Mouse (Mus musculus): Measurements from ENCODE around the gene Lcn2. TPM values are rescaled to one million over a fixed set of nuclear protein-coding genes. Genes with fewer than 3 reads are reported as not detected.

Gene Lcn2
- total RNA-seq, 2 experiments from 2014 or later, result 2.0 to 2.9 TPM

DNA sequence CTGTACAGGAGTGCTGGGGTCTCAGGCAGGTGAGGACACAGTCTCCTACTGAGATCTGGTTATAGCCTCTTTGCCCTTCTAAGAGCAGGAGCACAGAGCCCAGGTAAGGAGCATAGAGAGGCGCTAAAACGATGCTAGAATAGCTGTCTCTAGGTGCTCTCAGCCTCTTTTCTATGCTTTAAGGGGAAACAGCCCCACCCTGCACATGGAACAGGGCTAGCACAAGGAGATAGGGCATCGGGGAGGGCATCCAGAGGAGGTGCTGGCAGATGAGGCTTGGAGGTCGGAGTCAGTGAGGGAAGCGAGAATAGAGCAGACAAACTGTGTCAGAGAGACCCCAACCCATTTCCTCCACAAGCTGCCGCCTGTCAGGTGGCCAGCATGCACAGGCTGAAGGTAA is 41.0 kb downstream of the Lcn2 start:
- no peak for DNase-seq (ENCODE audit: low spot score in 2 of 2)

DNA sequence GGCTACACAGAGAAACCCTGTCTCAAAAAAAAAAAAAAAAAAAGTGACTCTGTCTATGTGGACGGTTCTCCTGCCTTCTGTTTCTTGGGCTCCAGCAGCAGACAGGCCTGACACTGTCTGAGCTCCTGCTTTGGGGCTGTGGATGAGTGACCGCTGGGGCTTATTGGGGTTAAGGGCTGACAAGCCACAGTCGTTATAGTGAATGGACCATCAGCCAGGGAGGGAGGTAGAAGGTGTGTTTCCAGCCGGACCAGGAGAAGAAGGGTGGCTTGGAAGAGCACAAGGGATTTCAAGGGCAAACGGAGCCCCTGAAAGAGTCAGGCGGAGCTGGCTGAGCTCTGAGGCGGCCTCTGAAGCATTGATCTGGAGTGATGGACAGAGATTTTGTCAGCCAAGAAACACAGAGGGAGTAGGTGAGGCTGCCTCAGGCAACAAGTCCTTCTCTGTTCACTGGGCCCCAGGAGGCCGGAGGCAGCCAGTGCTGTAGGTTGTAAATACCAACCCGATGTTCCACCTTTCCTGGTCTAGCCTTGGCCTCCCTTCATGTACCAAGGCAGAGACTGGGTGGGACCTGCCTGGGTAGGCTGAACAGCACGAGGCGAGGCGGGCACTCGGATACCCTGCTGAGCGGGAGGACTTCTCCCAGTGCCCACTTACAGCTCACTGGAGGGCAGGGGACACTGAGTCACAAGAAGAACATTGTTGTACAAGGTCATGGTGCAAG is 43.3 kb downstream of the Lcn2 start:
- no peak for DNase-seq (ENCODE audit: low spot score in 2 of 2)

DNA sequence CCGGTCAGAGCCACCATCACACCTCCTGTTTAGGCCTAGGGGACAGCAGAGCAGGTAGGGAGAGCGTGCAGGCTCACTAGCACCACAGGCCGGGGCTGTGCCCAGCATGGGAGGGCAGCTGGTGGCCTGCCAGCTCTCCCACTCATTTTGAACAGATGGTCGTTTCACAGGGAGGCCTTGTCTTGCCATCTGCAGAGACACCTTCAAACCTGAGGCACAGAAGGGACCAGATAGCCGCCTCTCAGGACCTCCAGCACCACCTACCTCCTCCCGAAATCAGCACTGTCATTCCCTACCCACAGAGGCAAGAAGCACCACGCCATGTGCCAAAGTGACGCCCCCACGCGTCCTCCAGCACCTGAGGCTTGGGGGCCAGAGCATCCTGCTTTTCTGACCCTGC is 44.0 kb downstream of the Lcn2 start:
- DNase-seq (ENCODE audit: low spot score in 2 of 2), result peak in 1 of 2 experiments; percentile 37

DNA sequence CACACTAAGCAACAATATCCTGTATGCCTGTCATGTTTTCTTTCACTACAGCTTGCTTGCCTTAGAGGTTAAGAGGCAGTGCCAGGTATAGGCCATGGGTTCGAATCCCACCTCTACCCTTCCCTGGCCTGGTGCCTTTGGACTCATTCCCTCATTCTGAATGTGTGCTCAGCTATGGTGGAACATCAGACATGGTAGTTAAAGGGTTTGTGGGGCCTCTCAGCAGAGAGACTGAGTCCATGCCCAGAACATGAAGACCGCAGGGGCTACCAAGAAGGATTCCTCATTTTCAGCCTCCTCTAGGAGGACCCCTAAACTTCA is 44.7 kb downstream of the Lcn2 start:
- DNase-seq (ENCODE audit: low spot score in 2 of 2), result no peak

DNA sequence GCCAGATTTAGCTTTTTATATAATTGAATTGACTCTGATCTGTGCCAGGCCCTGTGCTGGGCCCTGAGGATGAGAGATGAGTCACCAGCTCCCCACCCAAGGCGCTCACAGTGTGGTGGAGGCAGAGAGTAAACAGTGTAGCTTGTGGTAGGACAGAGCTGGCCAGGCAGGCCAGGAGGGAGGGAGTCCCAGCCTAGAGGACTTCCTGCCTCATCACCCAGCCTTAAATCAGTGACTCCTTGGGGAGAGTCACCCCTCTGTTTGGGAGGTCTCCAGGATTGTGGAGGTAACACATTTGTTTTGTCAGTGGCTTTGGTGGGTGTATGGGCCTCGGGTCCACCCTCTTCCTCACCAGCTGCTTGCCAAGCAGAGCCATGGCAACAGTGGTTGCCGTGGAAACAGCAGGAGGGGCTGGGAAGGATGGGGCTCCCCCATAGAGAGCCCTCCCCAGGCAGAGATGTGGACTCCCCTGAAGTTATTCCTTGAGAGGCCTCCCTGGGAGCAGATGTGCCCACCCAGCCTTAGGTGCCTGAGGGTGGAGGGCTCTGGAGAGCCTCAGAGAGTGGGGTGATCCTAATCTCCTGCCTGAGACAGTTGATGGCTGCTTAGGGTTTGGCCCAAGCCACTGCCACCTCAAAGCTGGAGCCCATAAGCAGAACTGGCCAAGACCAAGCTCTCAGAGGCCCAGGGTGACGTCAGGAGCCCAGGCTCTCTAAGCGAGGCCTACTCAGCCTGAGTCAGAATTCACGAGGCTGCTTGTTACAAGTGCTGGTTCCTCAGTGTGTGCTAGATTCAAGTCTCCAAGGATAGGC is 45.3 kb downstream of the Lcn2 start:
- DNase-seq (ENCODE audit: low spot score in 2 of 2), result peak in 1 of 2 experiments; percentile 46

DNA sequence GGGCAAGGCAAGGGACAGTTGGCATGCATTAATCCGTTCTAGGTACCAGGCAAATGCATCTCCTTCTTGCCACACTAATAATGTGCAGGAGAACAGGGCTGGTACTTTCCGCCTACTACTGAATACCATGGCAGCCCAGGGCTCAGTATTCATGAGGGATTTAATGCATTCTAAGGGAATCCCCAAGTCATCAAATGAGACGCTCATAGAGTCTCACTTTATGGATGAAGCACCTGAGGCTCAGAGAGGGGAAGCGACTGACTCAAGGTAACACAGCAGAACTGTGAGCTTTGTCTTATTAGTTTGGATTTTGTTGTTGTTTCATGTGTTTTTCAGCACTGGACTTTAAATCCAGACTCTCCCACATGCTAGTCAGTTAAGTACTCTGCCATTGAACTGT is 46.0 kb downstream of the Lcn2 start:
- no peak for DNase-seq (ENCODE audit: low spot score in 2 of 2)

DNA sequence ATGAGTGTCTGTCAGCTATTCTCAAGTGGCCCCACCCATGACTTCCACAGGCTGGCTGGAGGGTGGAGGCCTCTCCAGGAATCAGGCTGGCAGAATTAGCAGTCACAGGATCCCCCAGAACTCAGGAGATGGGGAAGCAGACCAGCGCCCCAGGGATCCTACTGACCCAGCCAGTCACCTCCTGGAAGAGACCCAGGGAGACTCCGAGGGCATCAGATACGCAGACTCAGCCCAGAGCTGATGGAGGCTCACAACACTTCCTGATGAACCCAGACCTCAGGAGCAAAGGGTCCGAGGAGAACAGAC is 46.5 kb downstream of the Lcn2 start:
- no peak for DNase-seq (ENCODE audit: low spot score in 2 of 2)

DNA sequence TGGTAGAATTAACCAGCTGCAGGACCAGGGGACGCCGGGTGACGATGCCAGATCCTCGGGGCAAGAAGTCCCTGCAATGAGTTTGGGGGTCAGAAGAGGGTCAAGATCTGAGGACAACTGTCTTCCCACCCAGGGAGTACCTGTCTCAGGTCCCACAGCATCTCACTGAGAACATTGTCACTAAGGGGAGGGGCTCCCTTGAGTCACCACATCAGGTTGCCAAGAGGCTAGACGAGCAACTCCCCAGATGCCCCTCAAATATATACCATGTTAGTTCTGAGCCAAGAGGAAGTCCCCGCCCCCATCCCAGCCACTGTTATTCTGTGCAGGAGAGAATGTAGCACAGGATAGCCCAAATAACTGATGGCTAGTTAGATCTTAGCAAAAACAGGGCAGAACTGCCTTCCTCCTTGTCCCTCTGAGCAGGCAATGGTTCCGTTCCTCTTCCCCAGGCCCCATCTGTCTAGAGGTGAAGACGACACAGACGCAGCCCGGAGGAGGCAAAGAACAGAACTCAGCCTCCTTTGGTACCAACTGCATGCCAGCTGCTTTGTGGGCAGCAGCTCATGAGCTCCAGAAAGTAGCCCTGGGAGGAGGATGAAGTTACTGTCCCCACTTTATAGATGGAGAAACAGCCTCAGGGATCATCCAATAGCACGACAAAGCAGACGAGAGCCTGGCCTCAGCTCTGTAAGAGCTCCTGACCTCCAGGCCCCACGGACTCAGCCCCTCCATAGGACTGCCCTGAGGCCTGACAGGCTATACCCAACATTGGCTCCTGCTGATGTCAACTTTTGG is 47.0 kb downstream of the Lcn2 start:
- DNase-seq (ENCODE audit: low spot score in 2 of 2), result no peak

DNA sequence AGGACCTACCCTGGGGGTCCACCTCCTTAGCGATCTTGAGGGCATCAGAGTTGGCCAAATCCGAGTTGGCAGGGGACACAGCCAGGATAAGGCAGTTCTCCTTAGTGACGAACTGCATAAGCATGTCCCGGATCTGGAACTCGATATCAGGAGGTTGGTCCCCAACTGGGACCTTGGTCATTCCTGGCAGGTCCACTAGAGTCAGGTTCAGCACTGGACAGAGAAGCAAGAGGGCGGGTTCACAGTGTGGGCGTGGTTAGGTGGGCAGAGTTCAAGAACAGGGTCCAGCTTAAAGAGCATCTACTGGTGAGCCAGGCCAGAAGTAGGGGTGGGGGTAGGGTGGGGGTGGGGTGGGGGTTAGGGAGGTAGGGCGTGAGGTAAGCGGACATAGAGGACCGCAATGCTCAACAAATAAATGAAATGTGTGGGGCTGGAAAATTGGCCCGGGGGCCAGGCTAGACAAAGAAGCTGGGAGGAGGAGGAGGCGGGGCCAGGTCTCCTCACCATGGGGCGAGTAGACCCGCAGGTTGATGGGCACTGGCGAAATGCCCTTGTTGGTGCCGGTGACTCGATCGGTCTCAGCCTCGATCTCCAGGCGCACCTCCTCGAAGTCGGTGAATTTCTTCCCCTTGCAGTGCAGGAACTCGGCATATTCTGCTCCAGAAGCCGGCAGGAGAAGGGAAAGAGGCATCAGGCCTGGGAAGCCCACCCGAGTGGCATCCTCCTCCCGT is 48.0 kb downstream of the Lcn2 start:
- DNase-seq (ENCODE audit: low spot score in 2 of 2), result no peak

DNA sequence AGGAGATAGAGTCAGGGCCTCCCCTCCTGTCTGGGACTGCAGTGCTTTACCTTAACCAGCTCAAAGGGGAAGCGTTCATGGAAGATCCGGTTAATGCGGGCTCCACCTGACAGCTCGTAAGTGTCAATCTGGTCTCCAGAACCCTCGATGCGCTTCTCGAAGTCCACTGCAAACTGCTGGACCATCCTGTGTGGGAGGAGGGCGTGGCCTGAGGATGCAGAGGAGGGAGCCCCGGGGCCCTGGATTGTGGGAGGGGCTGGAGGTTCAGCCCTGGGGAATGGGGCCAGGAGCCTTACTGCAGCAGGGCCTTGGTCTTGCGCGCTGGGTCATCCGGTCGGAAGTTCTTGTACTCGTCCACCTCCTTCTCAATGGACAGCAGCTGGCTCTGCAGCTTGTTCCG is 52.2 kb downstream of the Lcn2 start:
- no peak for DNase-seq (ENCODE audit: low spot score in 2 of 2)

Other genes starting within 250 kb of the Lcn2 start
- gene Prrc2b, start 237.2 kb downstream of the Lcn2 start, total RNA-seq (2021), result 100 to 1,000 TPM; 253 to 268 TPM
- 10 to 100 TPM; 22.4 to 23.6 TPM for gene Pomt1, start 151.7 kb downstream of the Lcn2 start, total RNA-seq (2021)
- gene Uck1, start 128.1 kb downstream of the Lcn2 start, total RNA-seq (2021), result 10 to 100 TPM; 55.5 to 59.2 TPM
- gene Golga2, start 100.9 kb downstream of the Lcn2 start, total RNA-seq (2021), result 10 to 100 TPM; 73.8 to 86.1 TPM
- gene Swi5, start 100.2 kb downstream of the Lcn2 start, total RNA-seq (2021), result 100 to 1,000 TPM; 210 to 223 TPM
- 10 to 100 TPM; 67.3 to 69.5 TPM for gene Ciz1, start 35.9 kb downstream of the Lcn2 start, total RNA-seq (2021)
- gene Dnm1, start 34.9 kb downstream of the Lcn2 start, total RNA-seq (2021), result 1,000 to 10,000 TPM; 1,139 to 1,143 TPM
- gene 1110008P14Rik, start 6.3 kb downstream of the Lcn2 start, total RNA-seq (2021), result 100 to 1,000 TPM; 181 to 189 TPM
- 10 to 100 TPM; 36.6 to 40.3 TPM for gene Ptges2, start 7.6 kb upstream of the Lcn2 start, total RNA-seq (2021)
- 1 to 10 TPM; 3.7 to 4.1 TPM for gene Naif1, start 62.2 kb upstream of the Lcn2 start, total RNA-seq (2021)
- 10 to 100 TPM; 45.5 to 50.3 TPM for gene Slc25a25, start 63.2 kb upstream of the Lcn2 start, total RNA-seq (2021)
- 10 to 100 TPM; 50.2 to 52.9 TPM for gene Fam102a, start 147.1 kb upstream of the Lcn2 start, total RNA-seq (2021)
- gene Dpm2, start 182.6 kb upstream of the Lcn2 start, total RNA-seq (2021), result 10 to 100 TPM; 78.8 to 90.1 TPM
- 1 to 10 TPM; 4.4 to 7.2 TPM for gene Pip5kl1, start 186.5 kb upstream of the Lcn2 start, total RNA-seq (2021)
- under 1 TPM; 0.44 to 0.93 TPM for gene 9430097D07Rik, start 187.4 kb upstream of the Lcn2 start, total RNA-seq (2021)
- gene St6galnac4, start 198.8 kb upstream of the Lcn2 start, total RNA-seq (2021), result 10 to 100 TPM; 41.7 to 42.1 TPM
- gene St6galnac6, start 211.5 kb upstream of the Lcn2 start, total RNA-seq (2021), result 100 to 1,000 TPM in 1 of 2 experiments, 10 to 100 TPM in 1; 99.0 to 106 TPM
- gene Ak1, start 233.5 kb upstream of the Lcn2 start, total RNA-seq (2021), result 100 to 1,000 TPM; 124 to 125 TPM